Mouse (Mus musculus) myocyte (in vitro differentiated cells): ENCODE measurements around the gene Folr2. TPM values are rescaled to one million over a fixed set of nuclear protein-coding genes. Genes with fewer than 3 reads are reported as not detected.

Experiments used
- H3K27me3 ChIP-seq: one replicate; pipeline ENCODE4 v1.6.1; 2011; ENCODE audit not compliant: control insufficient read depth, insufficient read depth, insufficient read length
- H3K36me3 ChIP-seq: one replicate; pipeline ENCODE4 v1.6.1; 2011; ENCODE audit not compliant: control insufficient read depth, insufficient read depth
- H3K4me2 ChIP-seq: one replicate; pipeline ENCODE4 v1.6.1; 2011; ENCODE audit warnings: low read depth, control low read depth
- H3K4me3 ChIP-seq: one replicate; pipeline ENCODE4 v1.5.1; 2011; ENCODE audit warnings: mild to moderate bottlenecking, control low read depth, moderate library complexity
- H3K79me2 ChIP-seq: one replicate; pipeline ENCODE4 v1.6.1; 2011; ENCODE audit not compliant: control insufficient read depth, insufficient read depth
- H3ac ChIP-seq: one replicate; pipeline ENCODE4 v1.6.1; 2011; ENCODE audit not compliant: control insufficient read depth, insufficient read length
- CEBPB ChIP-seq: IDR thresholded peaks from 2 replicates; pipeline ENCODE4 v1.6.1; 2011; ENCODE audit warnings: mild to moderate bottlenecking, moderate library complexity; ENCODE audit not compliant: poor library complexity, insufficient read depth, severe bottlenecking
- E2F4 ChIP-seq: IDR thresholded peaks from one replicate; pipeline ENCODE4 v1.6.1; 2011; ENCODE audit warnings: mild to moderate bottlenecking, control low read depth, moderate library complexity; ENCODE audit not compliant: insufficient read depth
- MAX ChIP-seq: IDR thresholded peaks from one replicate; pipeline ENCODE4 v1.6.1; 2011; ENCODE audit warnings: low read depth, mild to moderate bottlenecking, control low read depth
- MYOD1 ChIP-seq, 3 experiments: IDR thresholded peaks; one replicate each; pipeline ENCODE4 v1.6.1; 2011; ENCODE audit warnings: control low read depth in 2 of 3, low read depth in 2 of 3, mild to moderate bottlenecking in 2 of 3, moderate library complexity in 1 of 3; ENCODE audit not compliant: insufficient read length in 2 of 3, control insufficient read depth in 1 of 3
- MYOG ChIP-seq, 3 experiments: IDR thresholded peaks; one replicate each; pipeline ENCODE4 v1.6.1; 2011; ENCODE audit warnings: control low read depth in 2 of 3, low read depth in 2 of 3, mild to moderate bottlenecking in 2 of 3; ENCODE audit not compliant: insufficient read length in 2 of 3, control insufficient read depth in 1 of 3, insufficient read depth in 1 of 3
- POLR2A ChIP-seq: IDR thresholded peaks from one replicate; pipeline ENCODE4 v1.6.1; 2011; ENCODE audit warnings: low read depth, mild to moderate bottlenecking, control low read depth, moderate library complexity; ENCODE audit not compliant: insufficient read length
- POLR2AphosphoS2 ChIP-seq: IDR thresholded peaks from one replicate; pipeline ENCODE4 v1.6.1; 2011; ENCODE audit warnings: low read depth, control low read depth; ENCODE audit not compliant: insufficient read length
- REST ChIP-seq: IDR thresholded peaks from one replicate; pipeline ENCODE4 v1.6.1; 2011; ENCODE audit warnings: mild to moderate bottlenecking, control low read depth, moderate library complexity; ENCODE audit not compliant: insufficient read depth, insufficient read length
- SRF ChIP-seq: IDR thresholded peaks from one replicate; pipeline ENCODE4 v1.6.1; 2011; ENCODE audit warnings: low read depth; ENCODE audit not compliant: control insufficient read depth, insufficient read length
- TCF12 ChIP-seq: IDR thresholded peaks from one replicate; pipeline ENCODE4 v1.6.1; 2011; ENCODE audit warnings: mild to moderate bottlenecking, control low read depth; ENCODE audit not compliant: poor library complexity, insufficient read depth, severe bottlenecking
- TCF3 ChIP-seq: IDR thresholded peaks from one replicate; pipeline ENCODE4 v1.6.1; 2011; ENCODE audit warnings: low read depth, control low read depth; ENCODE audit not compliant: insufficient read length
- USF1 ChIP-seq: IDR thresholded peaks from one replicate; pipeline ENCODE4 v1.6.1; 2011; ENCODE audit warnings: low read depth, mild to moderate bottlenecking, control low read depth, moderate library complexity
- polyA plus RNA-seq: library from polyadenylated mRNA; unstranded; fragments of >200 nt; fragmentation: generic; extraction: Trizol; gene quantifications from one replicate; pipeline ENCODE4 v1.2.1, GENCODE M21; 2012; ENCODE audit warnings: missing spikeins

The Folr2 gene
- polyA plus RNA-seq, 1 experiment: not detected

DNA sequence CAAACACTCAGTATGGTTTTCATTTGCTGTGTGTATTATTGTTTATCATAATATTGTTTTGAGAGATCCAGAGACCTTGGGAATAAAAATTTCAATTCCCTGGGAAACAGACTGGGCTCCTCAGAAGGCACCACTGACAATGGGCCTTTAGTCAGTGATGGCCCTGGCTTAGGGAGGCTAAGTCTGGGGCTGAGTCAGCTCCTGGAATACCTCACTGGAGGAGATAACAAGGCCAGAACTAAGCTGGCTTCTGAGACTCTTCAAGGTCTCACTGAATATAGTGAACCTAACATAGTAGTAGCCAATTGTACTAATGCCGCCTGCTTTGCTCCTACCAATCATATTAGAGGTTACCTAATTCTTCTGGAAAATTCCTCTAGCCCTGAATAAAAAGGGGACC, 19.0 kb upstream of the Folr2 start:
- no peaks in the 10 kb centered on the region for H3K79me2 ChIP-seq
- no peak overlapping the region for H3K4me3 ChIP-seq
- no peaks in the 10 kb centered on the region for H3K27me3 ChIP-seq
- TF ChIP-seq TCF12 (no peak), CEBPB (no peak), E2F4 (no peak), MYOG (IDR thresholded peaks at IDR 0.05; ENCODE audit: control insufficient read depth in 1 of 3, insufficient read depth in 1 of 3, insufficient read length in 2 of 3, low read depth in 2 of 3) (no peak), REST (no peak), USF1 (no peak), MYOD1 (IDR thresholded peaks at IDR 0.05; ENCODE audit: control insufficient read depth in 1 of 3, insufficient read length in 2 of 3, low read depth in 2 of 3) (no peak), SRF (no peak), POLR2AphosphoS2 (no peak), TCF3 (no peak), MAX (no peak), POLR2A (no peak)
- no peaks in the 10 kb centered on the region for H3K36me3 ChIP-seq
- H3K4me2 ChIP-seq: no peak overlapping the region
- H3ac ChIP-seq: no peak overlapping the region

DNA sequence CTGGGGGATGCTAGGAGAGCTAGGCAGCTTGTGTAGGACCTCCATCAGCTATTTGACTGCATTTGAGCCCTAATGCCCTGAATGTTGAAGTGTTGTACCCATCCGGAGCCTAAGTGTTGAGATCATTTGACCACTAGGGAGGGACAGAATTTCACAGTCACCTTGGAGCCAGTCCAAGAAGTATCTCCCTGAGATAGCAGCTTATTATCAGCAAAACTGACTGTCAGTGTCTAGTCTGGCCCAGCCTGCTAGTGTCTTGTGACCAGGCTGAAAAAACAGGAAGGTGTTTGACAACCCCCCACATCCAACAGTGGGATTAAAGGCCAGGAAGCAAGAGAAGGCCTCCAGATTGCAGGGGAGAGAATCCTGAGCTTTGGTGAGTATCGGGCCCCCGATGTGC, 14.3 kb upstream of the Folr2 start:
- H3K4me3 ChIP-seq: no peak overlapping the region
- H3K36me3 ChIP-seq: no peaks in the 10 kb centered on the region
- no peaks in the 10 kb centered on the region for H3K27me3 ChIP-seq
- no peak overlapping the region for H3K4me2 ChIP-seq
- H3ac ChIP-seq: no peak overlapping the region
- H3K79me2 ChIP-seq: no peaks in the 10 kb centered on the region
- no peak for TF ChIP-seq TCF3
- no peak for TF ChIP-seq REST
- TF ChIP-seq MYOD1 (IDR thresholded peaks at IDR 0.05; ENCODE audit: control insufficient read depth in 1 of 3, insufficient read length in 2 of 3, low read depth in 2 of 3): no peak
- no peak for TF ChIP-seq POLR2A
- no peak for TF ChIP-seq MYOG (IDR thresholded peaks at IDR 0.05; ENCODE audit: control insufficient read depth in 1 of 3, insufficient read depth in 1 of 3, insufficient read length in 2 of 3, low read depth in 2 of 3)
- TF ChIP-seq SRF: no peak
- no peak for TF ChIP-seq MAX
- TF ChIP-seq USF1: no peak
- TF ChIP-seq CEBPB: no peak
- TF ChIP-seq E2F4: no peak
- TF ChIP-seq TCF12: no peak

DNA sequence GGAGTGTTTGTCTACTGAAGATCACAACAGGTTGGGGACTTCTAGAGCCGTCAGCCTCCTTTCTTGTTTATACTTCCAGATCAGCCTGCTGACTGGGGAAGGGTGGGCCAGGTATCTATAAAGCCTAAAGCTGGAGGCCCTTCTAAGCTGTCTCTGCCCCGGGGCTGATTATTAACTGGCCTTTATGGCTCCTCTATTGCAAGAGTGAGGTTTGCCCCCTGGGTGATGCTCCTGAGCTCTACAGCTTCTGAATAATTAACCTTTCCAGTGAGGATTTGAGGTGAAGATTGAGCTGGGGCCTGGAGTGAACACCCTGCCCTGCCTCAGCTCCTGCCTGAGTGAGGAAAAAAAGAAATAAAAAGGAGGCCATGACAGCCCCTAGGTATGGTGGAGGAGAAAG, 13.6 kb upstream of the Folr2 start, which contains the start of gene Folr1:
Gene Folr1, minus strand, starts transcription at position 160 of the 400 bp plus-strand sequence.
- Histone ChIP-seq H3K27me3 (no peaks in the 10 kb centered on the region), H3K4me2 (no peak within 1 kb of the TSS), H3ac (no peak within 1 kb of the TSS), H3K36me3 (no peaks in the 10 kb centered on the region), H3K79me2 (no peaks in the 10 kb centered on the region), H3K4me3 (no peak within 1 kb of the TSS)
- TF ChIP-seq TCF3 (no peak), MAX (no peak), MYOG (IDR thresholded peaks at IDR 0.05; ENCODE audit: control insufficient read depth in 1 of 3, insufficient read depth in 1 of 3, insufficient read length in 2 of 3, low read depth in 2 of 3) (no peak), TCF12 (no peak), SRF (no peak), REST (no peak), E2F4 (no peak), CEBPB (no peak), POLR2A (no peak), USF1 (no peak), POLR2AphosphoS2 (no peak), MYOD1 (IDR thresholded peaks at IDR 0.05; ENCODE audit: control insufficient read depth in 1 of 3, insufficient read length in 2 of 3, low read depth in 2 of 3) (no peak)

DNA sequence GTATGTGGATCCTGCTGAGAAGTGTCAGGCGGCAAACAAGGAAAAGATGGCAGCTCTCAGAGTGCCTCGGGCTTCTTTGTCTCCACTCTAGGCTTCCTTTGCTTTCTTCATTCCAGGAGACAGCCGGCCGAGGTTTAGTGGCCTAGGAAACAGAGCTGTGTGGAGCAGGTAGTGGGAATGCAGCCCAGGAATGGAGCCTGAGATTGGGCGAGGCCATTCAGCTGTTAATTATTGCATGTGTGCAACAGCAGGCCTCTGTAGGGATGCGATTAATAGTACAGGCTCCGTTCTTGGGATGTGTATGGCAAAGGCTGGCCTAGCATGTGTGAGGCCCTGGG, 12.1 kb upstream of the Folr2 start:
- Histone ChIP-seq H3K4me3 (no peak overlapping the region), H3K79me2 (no peaks in the 10 kb centered on the region), H3K4me2 (no peak overlapping the region), H3K36me3 (no peaks in the 10 kb centered on the region), H3ac (no peak overlapping the region), H3K27me3 (no peaks in the 10 kb centered on the region)
- TF ChIP-seq REST: no peak
- TF ChIP-seq MYOG (IDR thresholded peaks at IDR 0.05; ENCODE audit: control insufficient read depth in 1 of 3, insufficient read depth in 1 of 3, insufficient read length in 2 of 3, low read depth in 2 of 3): no peak
- no peak for TF ChIP-seq SRF
- TF ChIP-seq POLR2AphosphoS2: no peak
- no peak for TF ChIP-seq E2F4
- TF ChIP-seq USF1: no peak
- TF ChIP-seq TCF3: no peak
- TF ChIP-seq TCF12: no peak
- no peak for TF ChIP-seq POLR2A
- no peak for TF ChIP-seq MYOD1 (IDR thresholded peaks at IDR 0.05; ENCODE audit: control insufficient read depth in 1 of 3, insufficient read length in 2 of 3, low read depth in 2 of 3)
- TF ChIP-seq CEBPB: no peak
- no peak for TF ChIP-seq MAX
